Mouse (Mus musculus) MEL (cell line): Measurements from ENCODE around the gene Gm45021. TPM values are rescaled to one million over a fixed set of nuclear protein-coding genes. Genes with fewer than 3 reads are reported as not detected.

ENCODE experiments used
- DNase-seq: peaks from one replicate; pipeline ENCODE4 v3.0.0; 2011; ENCODE audit warnings: low read depth, low spot score
- H3K27ac ChIP-seq: 2 replicates; pipeline ENCODE4 v1.5.1; 2012; ENCODE audit warnings: low read depth, mild to moderate bottlenecking, control low read depth, low read length, moderate library complexity; ENCODE audit not compliant: control insufficient read depth
- H3K27me3 ChIP-seq, 2 experiments: fragments of 150-350 bp in 1 of 2; sonication (generic) in 1 of 2; 2 replicates each; pipeline ENCODE4 v1.6.1; 2012; ENCODE audit warnings: low read length in 2 of 2, mild to moderate bottlenecking in 2 of 2, improper control_type of control experiment in 1 of 2, moderate library complexity in 1 of 2; ENCODE audit not compliant: insufficient read depth in 2 of 2, control insufficient read depth in 1 of 2
- H3K36me3 ChIP-seq, 2 experiments: 2 replicates each; pipeline ENCODE4 v1.6.1; 2012 to 2014; ENCODE audit warnings: low read length in 2 of 2, improper control_type of control experiment in 1 of 2, inconsistent platforms in 1 of 2, mild to moderate bottlenecking in 1 of 2; ENCODE audit not compliant: insufficient read depth in 2 of 2, control insufficient read depth in 1 of 2
- H3K4me1 ChIP-seq, 2 experiments: fragments of 150-350 bp in 1 of 2; sonication (generic) in 1 of 2; 2 replicates each; pipeline ENCODE4 v1.6.1; 2012; ENCODE audit warnings: low read length in 2 of 2, improper control_type of control experiment in 1 of 2, mild to moderate bottlenecking in 1 of 2; ENCODE audit not compliant: insufficient read depth in 2 of 2, control insufficient read depth in 1 of 2
- H3K4me3 ChIP-seq, 2 experiments: fragments of 150-350 bp in 1 of 2; sonication (generic) in 1 of 2; 2 replicates each; pipeline ENCODE4 v1.5.1; 2012; ENCODE audit warnings: low read depth in 2 of 2, low read length in 2 of 2, mild to moderate bottlenecking in 2 of 2, moderate library complexity in 2 of 2, control low read depth in 1 of 2, improper control_type of control experiment in 1 of 2; ENCODE audit not compliant: control insufficient read depth in 1 of 2, insufficient read depth in 1 of 2
- H3K79me2 ChIP-seq: 2 replicates; pipeline ENCODE4 v1.6.1; 2012; ENCODE audit warnings: mild to moderate bottlenecking, low read length, moderate library complexity; ENCODE audit not compliant: control insufficient read depth, poor library complexity, insufficient read depth
- H3K9ac ChIP-seq: 2 replicates; pipeline ENCODE4 v1.6.1; 2012; ENCODE audit warnings: low read depth, mild to moderate bottlenecking, control low read depth, low read length, moderate library complexity; ENCODE audit not compliant: control insufficient read depth, poor library complexity, severe bottlenecking
- H3K9me3 ChIP-seq: fragments of 150-350 bp; sonication (generic); replicated peaks from 2 replicates; pipeline ENCODE4 v1.6.1; 2012; ENCODE audit warnings: mild to moderate bottlenecking, low read length, improper control_type of control experiment, moderate library complexity; ENCODE audit not compliant: insufficient read depth
- CHD1 ChIP-seq: IDR thresholded peaks from 2 replicates; pipeline ENCODE4 v1.6.1; 2012; ENCODE audit warnings: low read depth, mild to moderate bottlenecking, inconsistent platforms, low read length, improper control_type of control experiment
- CTCF ChIP-seq, 3 experiments: IDR thresholded peaks in 2 of 3; conservative IDR thresholded peaks in 1 of 3; 2 replicates each; pipeline ENCODE4 v1.5.1; 2011 to 2012; ENCODE audit warnings: low read length in 3 of 3, low read depth in 2 of 3, mild to moderate bottlenecking in 2 of 3, improper control_type of control experiment in 1 of 3, inconsistent platforms in 1 of 3, mixed read lengths in 1 of 3, moderate library complexity in 1 of 3; ENCODE audit not compliant: control insufficient read depth in 1 of 3, insufficient read depth in 1 of 3, poor library complexity in 1 of 3, severe bottlenecking in 1 of 3
- EP300 ChIP-seq, 2 experiments: IDR thresholded peaks; 2 replicates each; pipeline ENCODE4 v1.6.1; 2011; ENCODE audit warnings: improper control_type of control experiment in 2 of 2, low read length in 2 of 2, low read depth in 1 of 2, mild to moderate bottlenecking in 1 of 2
- JUND ChIP-seq: IDR thresholded peaks from 2 replicates; pipeline ENCODE4 v1.6.1; 2011; ENCODE audit warnings: low read depth, mild to moderate bottlenecking, improper control_type of control experiment, low read length
- KAT2A ChIP-seq: conservative IDR thresholded peaks from 2 replicates; pipeline ENCODE4 v1.6.1; 2012; ENCODE audit warnings: low read depth, low read length, improper control_type of control experiment, inconsistent platforms
- MAFK ChIP-seq: IDR thresholded peaks from 2 replicates; pipeline ENCODE4 v1.6.1; 2011; ENCODE audit warnings: low read depth, mild to moderate bottlenecking, low read length, improper control_type of control experiment, borderline replicate concordance
- MAX ChIP-seq: IDR thresholded peaks from 2 replicates; pipeline ENCODE4 v1.6.1; 2011; ENCODE audit warnings: low read length, improper control_type of control experiment
- MAZ ChIP-seq: IDR thresholded peaks from 2 replicates; pipeline ENCODE4 v1.6.1; 2012; ENCODE audit warnings: low read depth, mild to moderate bottlenecking, inconsistent platforms, low read length, improper control_type of control experiment
- MEF2A ChIP-seq: IDR thresholded peaks from 2 replicates; pipeline ENCODE4 v1.6.1; 2014; ENCODE audit warnings: low read depth, mild to moderate bottlenecking, inconsistent platforms, low read length, improper control_type of control experiment; ENCODE audit not compliant: poor library complexity, insufficient replicate concordance, severe bottlenecking; ENCODE audit errors: extremely low read depth
- MXI1 ChIP-seq: IDR thresholded peaks from 2 replicates; pipeline ENCODE4 v1.6.1; 2011; ENCODE audit warnings: mild to moderate bottlenecking, low read depth, low read length, improper control_type of control experiment
- NRF1 ChIP-seq: IDR thresholded peaks from 2 replicates; pipeline ENCODE4 v1.6.1; 2014; ENCODE audit warnings: low read depth, mild to moderate bottlenecking, inconsistent platforms, low read length, improper control_type of control experiment, moderate library complexity; ENCODE audit not compliant: poor library complexity, insufficient read depth, severe bottlenecking
- POLR2A ChIP-seq, 2 experiments: IDR thresholded peaks; 2 replicates each; pipeline ENCODE4 v1.6.1; 2011 to 2012; ENCODE audit warnings: low read length in 2 of 2, mild to moderate bottlenecking in 2 of 2, control low read depth in 1 of 2, improper control_type of control experiment in 1 of 2, low read depth in 1 of 2, moderate library complexity in 1 of 2; ENCODE audit not compliant: control insufficient read depth in 1 of 2, insufficient read depth in 1 of 2, poor library complexity in 1 of 2
- RCOR1 ChIP-seq: IDR thresholded peaks from 2 replicates; pipeline ENCODE4 v1.6.1; 2012; ENCODE audit warnings: low read depth, mild to moderate bottlenecking, inconsistent platforms, low read length, improper control_type of control experiment
- SIN3A ChIP-seq: IDR thresholded peaks from 2 replicates; pipeline ENCODE4 v1.6.1; 2012; ENCODE audit warnings: low read length, improper control_type of control experiment, inconsistent platforms
- SMC3 ChIP-seq: IDR thresholded peaks from 2 replicates; pipeline ENCODE4 v1.6.1; 2011; ENCODE audit warnings: low read depth, low read length, improper control_type of control experiment
- UBTF ChIP-seq: IDR thresholded peaks from 2 replicates; pipeline ENCODE4 v1.6.1; 2012; ENCODE audit warnings: low read depth, mild to moderate bottlenecking, inconsistent platforms, low read length, improper control_type of control experiment, moderate library complexity, borderline replicate concordance; ENCODE audit not compliant: insufficient read depth
- ZMIZ1 ChIP-seq: IDR thresholded peaks from 2 replicates; pipeline ENCODE4 v1.6.1; 2012; ENCODE audit warnings: low read depth, mild to moderate bottlenecking, inconsistent platforms, low read length, improper control_type of control experiment, moderate library complexity
- ZNF384 ChIP-seq: IDR thresholded peaks from 2 replicates; pipeline ENCODE4 v1.6.1; 2012; ENCODE audit warnings: low read depth, mild to moderate bottlenecking, inconsistent platforms, low read length, improper control_type of control experiment
- polyA plus RNA-seq, 2 experiments: library from polyadenylated mRNA; stranded (reverse) in 1 of 2; unstranded in 1 of 2; fragments of >175 nt in 1 of 2; fragments of >200 nt in 1 of 2; gene quantifications; 2 replicates each; pipeline versions ENCODE4 v1.2.1 to v1.2.4; 2012; ENCODE audit warnings: low replicate concordance in 2 of 2, low read depth in 1 of 2; ENCODE audit not compliant: insufficient read length in 2 of 2, insufficient read depth in 1 of 2, missing spikeins in 1 of 2
- total RNA-seq: library from RNA; depleted of rRNA; stranded (reverse); fragments of 300-350 nt; gene quantifications from 2 replicates; pipeline ENCODE4 v1.2.3, GENCODE M21; 2012

The Gm45021 gene
- total and polyA plus RNA-seq, 3 experiments, result not detected

DNA sequence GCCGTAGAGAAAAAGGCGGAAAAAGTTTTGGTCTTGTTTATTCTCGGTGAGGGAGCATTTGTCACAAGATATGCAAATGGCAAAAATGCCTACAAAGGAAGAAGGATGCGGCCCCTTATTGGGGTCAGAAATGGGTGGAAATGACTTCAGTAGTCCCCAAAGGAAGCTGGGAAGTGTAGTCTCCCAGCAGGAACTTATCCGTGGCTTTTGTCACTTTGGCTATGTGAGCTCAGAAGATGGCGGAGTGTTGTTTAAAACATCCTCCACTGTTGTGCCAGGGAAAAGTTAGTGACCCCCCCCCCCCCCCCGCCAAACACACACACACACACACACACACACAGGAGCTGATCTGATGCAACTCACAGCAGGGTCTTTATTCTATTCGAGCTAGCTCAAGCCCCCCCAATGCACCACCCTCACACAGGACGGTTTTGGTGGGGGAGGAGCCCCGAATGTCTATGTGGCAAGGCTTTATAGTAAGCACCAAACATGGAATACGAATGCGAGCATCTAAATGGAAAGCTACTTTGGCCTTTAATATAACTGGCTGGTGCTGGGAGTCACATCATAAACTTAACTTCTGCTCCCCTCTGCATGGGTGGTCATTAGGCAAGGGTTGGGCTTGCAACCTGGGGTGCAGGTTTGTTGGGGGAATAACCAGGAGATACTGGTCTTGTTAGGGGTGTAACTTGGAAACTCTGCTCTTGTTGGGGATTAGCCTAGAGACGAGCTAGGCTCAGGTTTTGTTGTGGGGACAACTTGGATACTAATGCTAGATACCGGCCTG, 34.1 kb upstream of the Gm45021 start:
- no peaks in the 10 kb centered on the region for H3K27me3 ChIP-seq
- no peaks in the 10 kb centered on the region for H3K79me2 ChIP-seq
- no peak overlapping the region for H3K9ac ChIP-seq
- H3K4me1 ChIP-seq, result no peaks in the 10 kb centered on the region
- TF ChIP-seq MAZ (no peak), EP300 (IDR thresholded peaks at IDR 0.05; ENCODE audit: low read depth in 1 of 2, low read length in 2 of 2) (no peak), RCOR1 (no peak), ZNF384 (no peak), MAX (no peak), UBTF (no peak), SMC3 (no peak), MXI1 (no peak), CTCF (IDR thresholded peaks at IDR 0.05 in 2 of 3, conservative IDR thresholded peaks at IDR 0.05 in 1 of 3; ENCODE audit: control insufficient read depth in 1 of 3, insufficient read depth in 1 of 3, low read depth in 2 of 3, low read length in 3 of 3, poor library complexity in 1 of 3, severe bottlenecking in 1 of 3) (no peak)
- no peak for DNase-seq
- H3K4me3 ChIP-seq, result no peak overlapping the region
- no peaks in the 10 kb centered on the region for H3K9me3 ChIP-seq
- no peak overlapping the region for H3K27ac ChIP-seq
- no peaks in the 10 kb centered on the region for H3K36me3 ChIP-seq

GRCm38 (mm10) chr6:48555956-48556355, 33.5 kb upstream of the Gm45021 start:
- no peak overlapping the region for H3K9ac ChIP-seq
- H3K27me3 ChIP-seq, result no peaks in the 10 kb centered on the region
- DNase-seq, result no peak
- no peaks in the 10 kb centered on the region for H3K79me2 ChIP-seq
- H3K4me3 ChIP-seq, result no peak overlapping the region
- H3K36me3 ChIP-seq, result no peaks in the 10 kb centered on the region
- H3K4me1 ChIP-seq, result no peaks in the 10 kb centered on the region
- no peaks in the 10 kb centered on the region for H3K9me3 ChIP-seq
- H3K27ac ChIP-seq, result no peak overlapping the region
- TF ChIP-seq POLR2A (IDR thresholded peaks at IDR 0.05; ENCODE audit: control insufficient read depth in 1 of 2, insufficient read depth in 1 of 2, low read depth in 1 of 2, low read length in 2 of 2, poor library complexity in 1 of 2) (no peak), CHD1 (no peak), NRF1 (no peak), EP300 (IDR thresholded peaks at IDR 0.05; ENCODE audit: low read depth in 1 of 2, low read length in 2 of 2) (no peak), MAZ (no peak), KAT2A (no peak), SMC3 (no peak), CTCF (IDR thresholded peaks at IDR 0.05 in 2 of 3, conservative IDR thresholded peaks at IDR 0.05 in 1 of 3; ENCODE audit: control insufficient read depth in 1 of 3, insufficient read depth in 1 of 3, low read depth in 2 of 3, low read length in 3 of 3, poor library complexity in 1 of 3, severe bottlenecking in 1 of 3) (no peak), ZMIZ1 (no peak), JUND (no peak), SIN3A (no peak), MEF2A (no peak), MAFK (no peak)
